Mouse (Mus musculus) megakaryocyte, embryonic 14.5 days (primary cell): Measurements from ENCODE around the gene Gfi1. TPM values are rescaled to one million over a fixed set of nuclear protein-coding genes. Genes with fewer than 3 reads are reported as not detected.

Source experiments
- H3K27me3 ChIP-seq: replicated peaks from 2 replicates; pipeline ENCODE3; 2012; ENCODE audit warnings: inconsistent platforms
- H3K36me3 ChIP-seq: replicated peaks from 2 replicates; pipeline ENCODE3; 2012; ENCODE audit warnings: low read length, inconsistent platforms, mixed read lengths
- H3K4me1 ChIP-seq: 2 replicates; pipeline ENCODE4 v1.6.1; 2012; ENCODE audit warnings: inconsistent platforms
- H3K4me3 ChIP-seq: replicated peaks from 2 replicates; pipeline ENCODE3; 2012; ENCODE audit warnings: moderate library complexity, mild to moderate bottlenecking, inconsistent platforms
- H3K9me3 ChIP-seq: 2 replicates; pipeline ENCODE4 v1.6.1; 2012; ENCODE audit warnings: inconsistent platforms
- FLI1 ChIP-seq: IDR thresholded peaks from 2 replicates; pipeline ENCODE4 v1.6.1; 2012; ENCODE audit warnings: low read length, inconsistent platforms, mixed read lengths
- GATA1 ChIP-seq: IDR thresholded peaks from 3 replicates; pipeline ENCODE4 v1.6.1; 2012; ENCODE audit warnings: mixed read lengths, low read length, inconsistent platforms, borderline replicate concordance
- polyA plus RNA-seq: library from polyadenylated mRNA; stranded (reverse); fragments of >175 nt; gene quantifications from 2 replicates; pipeline ENCODE4 v1.2.3, GENCODE M21; 2012; ENCODE audit warnings: low replicate concordance; ENCODE audit not compliant: insufficient read depth

Gene Gfi1
- polyA plus RNA-seq, 1 experiment: 2.7 TPM

GRCm38 (mm10) chr5:107749229-107749916 lies 23.5 kb upstream of the Gfi1 start:
- Histone ChIP-seq H3K4me3 (peak overlapping the region; percentile 24), H3K36me3 (no peaks in the 10 kb centered on the region), H3K27me3 (peaks cover 38% of the 10 kb centered on the region), H3K9me3 (peaks cover 4% of the 10 kb centered on the region; the same call in 1 of the 2 replicates), H3K4me1 (peaks cover 12% of the 10 kb centered on the region; the same call in 1 of the 2 replicates)
- TF ChIP-seq FLI1 (no peak), GATA1 (no peak)

DNA sequence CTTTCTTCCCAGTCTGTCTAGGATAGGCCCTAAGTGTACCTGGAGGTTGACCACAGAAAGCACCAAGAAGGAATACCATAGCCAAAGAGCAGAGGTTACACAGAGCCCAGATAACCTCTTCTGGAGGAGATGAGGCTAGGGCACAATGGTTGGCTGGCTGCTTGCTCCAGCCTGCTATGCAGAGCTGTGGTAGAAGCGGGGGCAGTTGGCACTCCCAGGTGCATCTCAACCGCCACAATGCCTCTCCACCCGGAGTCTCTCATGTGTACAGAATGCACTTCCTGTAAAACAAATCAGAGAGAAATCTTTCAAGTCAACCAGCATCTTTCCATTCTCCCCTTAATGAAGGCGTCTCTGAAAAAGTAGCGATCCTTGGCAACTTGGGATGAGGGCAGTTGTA lies 13.2 kb upstream of the Gfi1 start:
- Histone ChIP-seq H3K4me1 (no peaks in the 10 kb centered on the region), H3K36me3 (no peaks in the 10 kb centered on the region), H3K4me3 (no peak overlapping the region), H3K27me3 (peaks cover 49% of the 10 kb centered on the region), H3K9me3 (peaks cover 49% of the 10 kb centered on the region)
- TF ChIP-seq GATA1: no peak
- no peak for TF ChIP-seq FLI1

DNA sequence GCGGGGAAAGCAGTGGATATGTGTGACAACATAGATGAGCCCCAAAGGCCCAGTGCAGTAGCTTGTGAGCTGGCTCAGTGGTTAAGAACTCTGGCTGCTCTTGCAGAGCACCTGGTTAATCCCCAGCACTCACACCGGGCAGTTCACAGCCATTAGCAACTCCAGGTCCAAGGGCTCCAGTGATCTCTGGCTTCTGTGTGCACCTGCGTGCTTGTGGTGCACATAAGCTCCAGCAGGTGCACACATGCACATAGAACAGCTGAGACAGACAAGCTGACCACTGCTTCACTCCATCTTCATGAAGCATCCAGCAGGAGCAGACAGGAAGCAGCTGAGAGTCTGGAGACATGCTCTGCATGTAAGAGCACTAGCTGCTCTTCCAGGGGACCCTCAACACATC lies 12.5 kb upstream of the Gfi1 start:
- TF ChIP-seq FLI1 (no peak), GATA1 (no peak)
- Histone ChIP-seq H3K9me3 (peaks cover 49% of the 10 kb centered on the region), H3K4me1 (no peaks in the 10 kb centered on the region), H3K27me3 (peaks cover 44% of the 10 kb centered on the region), H3K36me3 (no peaks in the 10 kb centered on the region), H3K4me3 (no peak overlapping the region)

DNA sequence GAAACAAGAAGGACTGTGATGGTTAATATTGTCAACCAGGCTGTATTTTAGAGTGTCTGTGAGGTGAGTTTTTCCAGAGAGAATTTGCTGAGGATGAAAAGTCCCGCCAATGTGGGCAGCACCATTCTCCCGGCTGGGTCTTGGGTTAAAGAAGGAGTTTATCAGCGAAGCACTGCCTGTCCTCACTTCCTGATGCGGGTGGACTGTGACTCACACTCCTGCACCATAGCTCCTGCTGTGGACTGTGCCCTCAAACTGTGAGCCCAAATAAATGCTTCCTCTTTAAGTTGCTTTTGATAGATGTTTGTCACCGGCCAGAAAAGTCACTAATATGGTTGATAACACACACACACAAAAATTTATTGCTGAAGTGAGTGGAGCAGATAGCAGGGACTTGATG lies 10.3 kb upstream of the Gfi1 start:
- peaks cover 49% of the 10 kb centered on the region for H3K9me3 ChIP-seq
- H3K27me3 ChIP-seq: peaks cover 37% of the 10 kb centered on the region
- TF ChIP-seq GATA1 (no peak), FLI1 (no peak)
- H3K4me3 ChIP-seq: no peak overlapping the region
- no peaks in the 10 kb centered on the region for H3K4me1 ChIP-seq
- H3K36me3 ChIP-seq: no peaks in the 10 kb centered on the region

DNA sequence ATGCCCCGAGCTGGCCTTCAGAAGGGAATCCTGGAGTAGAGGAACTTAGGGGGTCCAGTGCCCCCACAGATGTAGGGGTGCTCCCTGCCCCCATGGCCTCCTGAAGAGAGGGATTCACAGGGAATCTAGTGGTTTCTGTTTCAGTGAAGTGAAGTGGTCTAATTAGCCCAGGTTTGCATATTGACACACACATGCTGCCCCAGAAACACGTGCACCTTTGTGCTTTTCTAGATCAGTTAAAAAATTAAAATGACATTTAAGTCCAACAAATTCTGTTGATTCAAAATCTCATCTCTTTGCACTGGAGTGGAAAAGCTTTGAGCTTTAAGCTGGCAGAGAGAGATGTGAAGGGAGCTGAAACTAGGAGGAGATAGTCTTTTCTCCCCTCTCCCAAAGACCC lies 6.0 kb upstream of the Gfi1 start:
- H3K27me3 ChIP-seq: peaks cover 44% of the 10 kb centered on the region
- TF ChIP-seq FLI1 (no peak), GATA1 (no peak)
- no peaks in the 10 kb centered on the region for H3K36me3 ChIP-seq
- no peak overlapping the region for H3K4me3 ChIP-seq
- H3K4me1 ChIP-seq: peaks cover under 1% of the 10 kb centered on the region; the same call in 1 of the 2 replicates
- peaks cover 22% of the 10 kb centered on the region for H3K9me3 ChIP-seq

GRCm38 (mm10) chr5:107731408-107731807 lies 5.6 kb upstream of the Gfi1 start:
- H3K4me3 ChIP-seq: no peak overlapping the region
- TF ChIP-seq FLI1 (no peak), GATA1 (no peak)
- H3K9me3 ChIP-seq: peaks cover 18% of the 10 kb centered on the region
- H3K4me1 ChIP-seq: peaks cover 5% of the 10 kb centered on the region
- peaks cover 48% of the 10 kb centered on the region for H3K27me3 ChIP-seq
- H3K36me3 ChIP-seq: no peaks in the 10 kb centered on the region

- H3K27me3 ChIP-seq: peaks cover 79% of the 10 kb centered on the region
Observed at GRCm38 (mm10) chr5:107727007-107727402, 1.2 kb upstream of the Gfi1 start.

DNA sequence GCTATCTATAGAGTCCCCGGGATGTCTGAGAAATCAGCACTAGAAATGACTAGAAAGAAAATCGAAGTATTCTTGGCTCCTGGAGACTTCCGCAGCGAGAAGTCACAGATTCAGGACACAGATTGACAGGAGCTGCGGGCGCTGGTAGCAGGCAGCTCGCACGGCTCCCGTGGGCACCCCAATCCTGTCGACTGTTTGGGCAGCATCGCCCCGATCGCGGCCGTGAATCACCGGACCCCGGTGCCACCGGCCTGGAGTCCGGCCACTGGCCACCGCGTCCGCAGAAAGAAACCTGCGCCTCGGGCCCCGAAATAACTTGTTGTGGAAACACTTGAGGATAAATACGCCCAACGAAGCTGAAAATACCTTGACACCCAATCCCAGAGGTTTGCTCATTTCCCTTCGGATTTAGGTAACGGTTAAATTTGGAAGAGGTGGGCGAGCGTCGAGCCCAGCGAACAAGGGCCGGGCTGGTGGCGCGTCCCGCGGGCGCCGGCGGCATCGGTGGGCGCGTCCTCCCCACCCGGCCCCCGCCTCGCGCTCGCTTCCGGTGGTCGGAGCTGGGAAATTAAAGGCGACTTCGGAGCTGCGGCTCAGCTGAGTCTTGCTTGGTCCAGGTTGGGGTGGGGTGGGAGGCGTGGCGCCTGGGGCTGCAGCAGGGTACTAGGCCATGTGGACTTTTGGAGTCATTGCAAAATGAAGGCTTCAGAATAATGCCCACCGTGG lies 608 bp upstream of the Gfi1 start:
- peaks cover 82% of the 10 kb centered on the region for H3K27me3 ChIP-seq
- TF ChIP-seq FLI1 (no peak), GATA1 (no peak)
- H3K4me3 ChIP-seq: peak overlapping the region; percentile 70
- no peaks in the 10 kb centered on the region for H3K36me3 ChIP-seq
- peaks cover 3% of the 10 kb centered on the region; the same call in 1 of the 2 replicates for H3K9me3 ChIP-seq
- peaks cover 45% of the 10 kb centered on the region for H3K4me1 ChIP-seq

More at GRCm38 (mm10) chr5:107727007-107727402, 1.2 kb upstream of the Gfi1 start:
- H3K9me3 ChIP-seq: no peaks in the 10 kb centered on the region
- H3K4me1 ChIP-seq: peaks cover 41% of the 10 kb centered on the region
- H3K4me3 ChIP-seq: peak overlapping the region; percentile 7
- no peak for TF ChIP-seq GATA1
- TF ChIP-seq FLI1: no peak
- no peaks in the 10 kb centered on the region for H3K36me3 ChIP-seq

- peaks cover 51% of the 10 kb centered on the region for H3K4me1 ChIP-seq
- H3K4me3 ChIP-seq: peak overlapping the region; percentile 76
- no peak for TF ChIP-seq FLI1
- TF ChIP-seq GATA1: no peak
- H3K27me3 ChIP-seq: peaks cover 88% of the 10 kb centered on the region
- no peaks in the 10 kb centered on the region for H3K36me3 ChIP-seq
- peaks cover 9% of the 10 kb centered on the region; the same call in 1 of the 2 replicates for H3K9me3 ChIP-seq
Observed at GRCm38 (mm10) chr5:107724661-107725434, 988 bp downstream of the Gfi1 start.
